Mouse (Mus musculus) embryonic fibroblast, embryonic 13.5 days (primary cell): ENCODE measurements around the gene Brat1. TPM values are rescaled to one million over a fixed set of nuclear protein-coding genes. Genes with fewer than 3 reads are reported as not detected.

Source experiments
- H3K27ac ChIP-seq: 2 replicates; pipeline ENCODE4 v1.5.1; 2012; ENCODE audit warnings: low read length, control low read depth, inconsistent platforms; ENCODE audit not compliant: insufficient read depth
- H3K4me1 ChIP-seq: 2 replicates; pipeline ENCODE4 v1.6.1; 2011; ENCODE audit warnings: low read length; ENCODE audit not compliant: control insufficient read depth, insufficient read depth
- H3K4me3 ChIP-seq: 2 replicates; pipeline ENCODE4 v1.5.1; 2011; ENCODE audit warnings: mild to moderate bottlenecking, control low read depth, low read length; ENCODE audit not compliant: insufficient read depth
- CTCF ChIP-seq: IDR thresholded peaks from 2 replicates; pipeline ENCODE4 v1.5.1; 2011; ENCODE audit warnings: mild to moderate bottlenecking, control low read depth, low read length, moderate library complexity, borderline replicate concordance; ENCODE audit not compliant: insufficient read depth
- POLR2A ChIP-seq: IDR thresholded peaks from 2 replicates; pipeline ENCODE4 v1.6.1; 2011; ENCODE audit warnings: low read depth, mild to moderate bottlenecking, control low read depth, low read length, moderate library complexity
- polyA plus RNA-seq: library from polyadenylated mRNA; stranded (reverse); fragments of >200 nt; gene quantifications from 2 replicates; pipeline ENCODE4 v1.2.4, GENCODE M21; 2011; ENCODE audit warnings: low read depth; ENCODE audit not compliant: missing spikeins, insufficient read length

Gene Brat1
- polyA plus RNA-seq, 1 experiment, result 12.4 TPM

- Histone ChIP-seq H3K4me1 (0 out of 2 replicates have a peak, but pooled peaks cover 4% of the 10 kb centered on the region), H3K4me3 (peak overlapping the region; percentile 79), H3K27ac (peak overlapping the region; percentile 59)
- TF ChIP-seq CTCF, result no peak
- no peak for TF ChIP-seq POLR2A
Observed at GRCm38 (mm10) chr5:140701661-140702060, 3.1 kb upstream of the Brat1 start.

DNA sequence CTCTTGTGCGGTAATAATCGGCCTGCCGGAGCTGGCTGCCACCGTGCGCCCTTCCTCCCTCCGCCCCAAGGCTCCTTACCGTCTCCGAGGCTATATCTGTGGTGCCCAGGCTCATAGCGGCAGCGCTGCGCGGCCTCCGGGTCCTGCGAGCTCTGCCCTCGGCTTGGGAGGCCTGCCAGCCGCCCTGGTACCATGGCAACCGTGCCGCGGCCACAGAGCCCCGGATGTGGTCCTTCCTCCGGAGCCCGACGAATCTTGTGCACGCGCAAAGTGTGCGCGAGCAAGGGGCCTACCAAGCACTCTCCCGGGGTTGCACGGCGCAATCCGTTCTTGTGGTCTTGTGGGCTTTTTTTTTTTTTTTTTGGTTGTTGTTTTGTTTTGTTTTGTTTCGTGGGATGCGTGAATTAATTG lies 2.7 kb upstream of the Brat1 start, which contains the start of gene Iqce:
Iqce (minus strand) TSS at position 276 of the 411 bp plus-strand sequence.
- peak; percentile 69 for TF ChIP-seq POLR2A
- TF ChIP-seq CTCF, result no peak
- Histone ChIP-seq H3K27ac (peak within 1 kb of the TSS; percentile 59), H3K4me3 (peak within 1 kb of the TSS; percentile 79), H3K4me1 (0 out of 2 replicates have a peak, but pooled peaks cover 4% of the 10 kb centered on the region)

- Histone ChIP-seq H3K4me1 (0 out of 2 replicates have a peak, but pooled peaks cover 4% of the 10 kb centered on the region), H3K27ac (peak overlapping the region; percentile 2; the same call in 1 of the 2 replicates), H3K4me3 (no peak overlapping the region)
- TF ChIP-seq POLR2A (no peak), CTCF (no peak)
Observed at GRCm38 (mm10) chr5:140702618-140703175, 2.1 kb upstream of the Brat1 start.

GRCm38 (mm10) chr5:140703480-140704377 lies 1.1 kb upstream of the Brat1 start:
- 0 out of 2 replicates have a peak, but pooled peaks cover 4% of the 10 kb centered on the region for H3K4me1 ChIP-seq
- peak overlapping the region; percentile 71 for H3K27ac ChIP-seq
- H3K4me3 ChIP-seq, result no peak overlapping the region; the same call in 1 of the 2 replicates
- TF ChIP-seq CTCF (no peak), POLR2A (0 out of 2 replicates have a peak, but pooled peaks have one; percentile 11)

DNA sequence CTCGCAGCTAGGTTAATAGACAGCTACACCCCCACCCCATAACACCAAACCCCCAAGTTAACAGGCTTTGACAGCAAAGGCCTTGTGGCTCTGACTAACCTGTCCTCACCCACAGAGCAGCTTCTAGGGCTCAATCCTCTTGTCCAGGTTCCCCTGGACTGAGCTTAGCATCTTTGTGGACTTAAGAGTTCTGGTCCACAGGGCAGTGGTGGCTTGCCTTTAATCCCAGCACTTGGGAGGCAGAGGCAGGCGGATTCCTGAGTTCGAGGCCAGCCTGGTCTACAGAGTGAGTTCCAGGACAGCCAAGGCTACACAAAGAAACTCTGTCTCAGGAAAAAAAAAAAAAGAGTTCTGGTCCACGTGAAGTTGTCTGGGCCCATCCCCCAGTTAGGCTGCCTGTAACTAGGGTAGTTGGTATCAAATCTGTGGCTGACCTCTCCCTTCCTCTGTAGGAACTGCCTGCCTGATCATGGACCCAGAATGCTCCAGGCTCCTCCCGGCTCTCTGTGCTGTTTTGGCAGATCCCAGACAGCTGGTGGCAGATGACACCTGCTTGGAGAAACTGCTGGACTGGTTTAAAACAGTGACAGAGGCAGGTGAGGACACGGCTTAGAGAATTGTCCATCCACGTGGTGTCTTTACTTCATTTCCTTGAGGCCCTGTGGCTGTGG lies 825 bp downstream of the Brat1 start:
- Histone ChIP-seq H3K4me3 (peak overlapping the region; percentile 58), H3K4me1 (0 out of 2 replicates have a peak, but pooled peaks cover 4% of the 10 kb centered on the region), H3K27ac (peak overlapping the region; percentile 62)
- no peak for TF ChIP-seq POLR2A
- TF ChIP-seq CTCF, result no peak

- TF ChIP-seq POLR2A (no peak), CTCF (no peak)
Observed at GRCm38 (mm10) chr5:140710315-140710714, 5.5 kb downstream of the Brat1 start.

DNA sequence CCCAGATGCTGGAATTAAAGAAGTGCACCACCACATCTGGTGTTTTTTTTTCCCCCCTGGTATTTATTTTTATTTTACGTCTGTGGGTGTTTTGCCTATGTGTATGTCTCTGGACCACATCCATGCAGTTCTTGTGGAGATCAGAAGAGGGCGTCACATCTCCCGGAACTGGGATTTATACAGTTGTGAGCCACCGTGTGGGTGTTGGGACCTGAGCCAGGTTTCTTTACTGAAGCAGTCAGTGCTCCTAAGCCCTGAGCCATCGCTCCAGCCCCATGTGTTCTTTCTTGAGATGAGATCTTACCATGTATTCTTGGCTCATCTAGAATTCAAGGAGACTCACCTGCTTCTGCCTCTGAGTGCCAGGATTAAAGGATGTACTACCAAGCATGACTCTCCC lies 6.2 kb downstream of the Brat1 start:
- TF ChIP-seq CTCF (no peak), POLR2A (no peak)
- no peak overlapping the region for H3K27ac ChIP-seq
- no peak overlapping the region for H3K4me3 ChIP-seq
- H3K4me1 ChIP-seq, result 0 out of 2 replicates have a peak, but pooled peaks cover 2% of the 10 kb centered on the region

More at GRCm38 (mm10) chr5:140710315-140710714, 5.5 kb downstream of the Brat1 start:
- no peak overlapping the region for H3K27ac ChIP-seq
- 0 out of 2 replicates have a peak, but pooled peaks cover 4% of the 10 kb centered on the region for H3K4me1 ChIP-seq
- no peak overlapping the region for H3K4me3 ChIP-seq

DNA sequence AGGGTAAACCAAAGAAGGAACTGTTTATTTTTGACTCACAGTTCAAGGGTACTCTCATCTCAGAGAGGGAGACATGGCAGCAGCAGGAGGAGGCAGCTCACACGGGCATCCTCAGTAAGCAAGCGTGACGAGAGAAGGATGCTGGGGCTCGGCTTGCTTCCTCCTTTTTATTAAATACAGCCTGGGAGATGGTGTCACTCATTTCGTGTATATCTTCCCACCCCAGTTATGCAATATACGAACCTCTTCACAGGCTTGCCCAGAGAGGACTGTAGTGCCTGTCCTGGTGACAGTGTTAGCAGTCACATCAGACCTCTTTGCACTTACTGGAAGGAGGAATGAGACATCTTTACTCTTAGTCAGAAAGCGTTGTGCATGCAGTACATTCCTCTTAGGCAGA lies 16.0 kb downstream of the Brat1 start:
- Histone ChIP-seq H3K4me1 (no peaks in the 10 kb centered on the region), H3K4me3 (no peak overlapping the region), H3K27ac (no peak overlapping the region)
- no peak for TF ChIP-seq POLR2A
- no peak for TF ChIP-seq CTCF

DNA sequence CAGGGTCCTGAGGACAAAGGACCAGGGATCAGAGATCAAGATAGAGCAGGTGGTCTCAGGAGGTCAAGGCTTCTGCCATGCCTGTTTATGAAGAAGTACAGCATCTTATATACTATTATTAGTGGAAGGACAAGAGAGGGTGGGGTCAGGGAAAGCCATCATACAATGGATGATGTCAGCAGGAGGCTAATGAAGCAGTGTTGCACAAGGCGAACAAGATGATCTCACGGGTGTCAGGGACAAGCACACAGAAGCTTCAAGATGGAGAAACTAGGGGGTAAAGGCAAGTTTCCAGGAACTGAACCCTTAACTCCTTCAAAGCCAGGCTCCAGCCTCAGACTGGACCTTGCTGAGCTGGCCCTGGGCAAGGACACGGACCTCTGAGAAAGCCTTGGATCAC lies 17.3 kb downstream of the Brat1 start:
- Histone ChIP-seq H3K4me3 (no peak overlapping the region), H3K27ac (no peak overlapping the region), H3K4me1 (no peaks in the 10 kb centered on the region)
- no peak for TF ChIP-seq POLR2A
- no peak for TF ChIP-seq CTCF
